Mouse (Mus musculus): ENCODE data around the gene Ece2. TPM values are rescaled to one million over a fixed set of nuclear protein-coding genes. Genes with fewer than 3 reads are reported as not detected.

Ece2 gene
- polyA plus RNA-seq, 1 experiment, result 79.0 TPM

GRCm38 (mm10) chr16:20670291-20670690, 40.7 kb downstream of the Ece2 start:
- H3K27ac ChIP-seq (ENCODE audit: insufficient read depth, low read length), result no peak overlapping the region
- peaks cover 8% of the 10 kb centered on the region; the same call in 1 of the 2 replicates for H3K4me1 ChIP-seq (ENCODE audit: control insufficient read depth, insufficient read depth, low read length)
- no peak for TF ChIP-seq CTCF (IDR thresholded peaks at IDR 0.05; ENCODE audit: borderline replicate concordance, insufficient read depth, low read depth, low read length)
- no peak for TF ChIP-seq POLR2A (IDR thresholded peaks at IDR 0.05; ENCODE audit: borderline replicate concordance, insufficient read depth, low read length)
- H3K27me3 ChIP-seq (ENCODE audit: control insufficient read depth, insufficient read depth, low read length), result no peaks in the 10 kb centered on the region
- no peak for DNase-seq
- 87% methylated on average over 3 of the region's 3 CpGs for WGBS
- no peak overlapping the region for H3K4me3 ChIP-seq (replicated peaks; ENCODE audit: insufficient read depth, low read depth, low read length)

- DNase-seq, result no peak
- no peak overlapping the region for H3K27ac ChIP-seq (ENCODE audit: insufficient read depth, low read length)
- no peaks in the 10 kb centered on the region for H3K27me3 ChIP-seq (ENCODE audit: control insufficient read depth, insufficient read depth, low read length)
- no peak overlapping the region for H3K4me3 ChIP-seq (replicated peaks; ENCODE audit: insufficient read depth, low read depth, low read length)
- peaks cover 9% of the 10 kb centered on the region; the same call in 1 of the 2 replicates for H3K4me1 ChIP-seq (ENCODE audit: control insufficient read depth, insufficient read depth, low read length)
- TF ChIP-seq POLR2A (IDR thresholded peaks at IDR 0.05; ENCODE audit: borderline replicate concordance, insufficient read depth, low read length) (no peak), CTCF (IDR thresholded peaks at IDR 0.05; ENCODE audit: borderline replicate concordance, insufficient read depth, low read depth, low read length) (no peak)
- WGBS, result 24% methylated on average over 6 of the region's 6 CpGs
These were observed 42.3 kb downstream of the Ece2 start for GRCm38 (mm10) chr16:20671886-20672285.

GRCm38 (mm10) chr16:20672500-20672902, 42.9 kb downstream of the Ece2 start:
- Histone ChIP-seq H3K4me1 (ENCODE audit: control insufficient read depth, insufficient read depth, low read length) (peaks cover 12% of the 10 kb centered on the region; the same call in 1 of the 2 replicates), H3K27ac (ENCODE audit: insufficient read depth, low read length) (no peak overlapping the region), H3K27me3 (ENCODE audit: control insufficient read depth, insufficient read depth, low read length) (no peaks in the 10 kb centered on the region), H3K4me3 (replicated peaks; ENCODE audit: insufficient read depth, low read depth, low read length) (peak overlapping the region; percentile 98)
- peak; percentile 95 to 96 for DNase-seq
- under 1% methylated on average over 34 of the region's 38 CpGs for WGBS
- TF ChIP-seq CTCF (IDR thresholded peaks at IDR 0.05; ENCODE audit: borderline replicate concordance, insufficient read depth, low read depth, low read length) (no peak), POLR2A (IDR thresholded peaks at IDR 0.05; ENCODE audit: borderline replicate concordance, insufficient read depth, low read length) (peak; percentile 64)

GRCm38 (mm10) chr16:20672965-20673705, 43.5 kb downstream of the Ece2 start:
- 1% methylated on average over 59 of the region's 78 CpGs for WGBS
- Histone ChIP-seq H3K4me3 (replicated peaks; ENCODE audit: insufficient read depth, low read depth, low read length) (peak overlapping the region; percentile 72), H3K4me1 (ENCODE audit: control insufficient read depth, insufficient read depth, low read length) (peaks cover 19% of the 10 kb centered on the region), H3K27me3 (ENCODE audit: control insufficient read depth, insufficient read depth, low read length) (no peaks in the 10 kb centered on the region), H3K27ac (ENCODE audit: insufficient read depth, low read length) (peak overlapping the region; percentile 58)
- DNase-seq, result peak in 1 of 2 experiments; percentile 61
- TF ChIP-seq POLR2A (IDR thresholded peaks at IDR 0.05; ENCODE audit: borderline replicate concordance, insufficient read depth, low read length), result no peak
- TF ChIP-seq CTCF (IDR thresholded peaks at IDR 0.05; ENCODE audit: borderline replicate concordance, insufficient read depth, low read depth, low read length), result no peak

- H3K27me3 ChIP-seq (ENCODE audit: control insufficient read depth, insufficient read depth, low read length), result no peaks in the 10 kb centered on the region
- TF ChIP-seq POLR2A (IDR thresholded peaks at IDR 0.05; ENCODE audit: borderline replicate concordance, insufficient read depth, low read length), result no peak
- no peak for TF ChIP-seq CTCF (IDR thresholded peaks at IDR 0.05; ENCODE audit: borderline replicate concordance, insufficient read depth, low read depth, low read length)
- H3K4me3 ChIP-seq (replicated peaks; ENCODE audit: insufficient read depth, low read depth, low read length), result peak overlapping the region; percentile 72
- peak in 1 of 2 experiments; percentile 32 for DNase-seq
- peak overlapping the region; percentile 58; the same call in 1 of the 2 replicates for H3K27ac ChIP-seq (ENCODE audit: insufficient read depth, low read length)
- peaks cover 19% of the 10 kb centered on the region for H3K4me1 ChIP-seq (ENCODE audit: control insufficient read depth, insufficient read depth, low read length)
- 5% methylated on average over 14 of the region's 14 CpGs for WGBS
These were observed 44.2 kb downstream of the Ece2 start for GRCm38 (mm10) chr16:20673706-20674303.

GRCm38 (mm10) chr16:20675213-20675612, 45.6 kb downstream of the Ece2 start:
- TF ChIP-seq CTCF (IDR thresholded peaks at IDR 0.05; ENCODE audit: borderline replicate concordance, insufficient read depth, low read depth, low read length) (no peak), POLR2A (IDR thresholded peaks at IDR 0.05; ENCODE audit: borderline replicate concordance, insufficient read depth, low read length) (no peak)
- Histone ChIP-seq H3K4me1 (ENCODE audit: control insufficient read depth, insufficient read depth, low read length) (peaks cover 19% of the 10 kb centered on the region), H3K27ac (ENCODE audit: insufficient read depth, low read length) (no peak overlapping the region), H3K4me3 (replicated peaks; ENCODE audit: insufficient read depth, low read depth, low read length) (no peak overlapping the region), H3K27me3 (ENCODE audit: control insufficient read depth, insufficient read depth, low read length) (no peaks in the 10 kb centered on the region)
- DNase-seq, result no peak
- WGBS, result 82% methylated on average over 6 of the region's 6 CpGs

- H3K4me1 ChIP-seq (ENCODE audit: control insufficient read depth, insufficient read depth, low read length), result peaks cover 19% of the 10 kb centered on the region
- no peak for DNase-seq
- H3K4me3 ChIP-seq (replicated peaks; ENCODE audit: insufficient read depth, low read depth, low read length), result no peak overlapping the region
- no peak overlapping the region for H3K27ac ChIP-seq (ENCODE audit: insufficient read depth, low read length)
- WGBS, result 82% methylated on average over 4 of the region's 4 CpGs
- no peak for TF ChIP-seq CTCF (IDR thresholded peaks at IDR 0.05; ENCODE audit: borderline replicate concordance, insufficient read depth, low read depth, low read length)
- no peak for TF ChIP-seq POLR2A (IDR thresholded peaks at IDR 0.05; ENCODE audit: borderline replicate concordance, insufficient read depth, low read length)
- no peaks in the 10 kb centered on the region for H3K27me3 ChIP-seq (ENCODE audit: control insufficient read depth, insufficient read depth, low read length)
These were observed 47.1 kb downstream of the Ece2 start for GRCm38 (mm10) chr16:20676702-20677101.

GRCm38 (mm10) chr16:20677380-20677779, 47.8 kb downstream of the Ece2 start:
- WGBS, result 64% methylated on average over 5 of the region's 5 CpGs
- TF ChIP-seq POLR2A (IDR thresholded peaks at IDR 0.05; ENCODE audit: borderline replicate concordance, insufficient read depth, low read length) (no peak), CTCF (IDR thresholded peaks at IDR 0.05; ENCODE audit: borderline replicate concordance, insufficient read depth, low read depth, low read length) (no peak)
- H3K4me1 ChIP-seq (ENCODE audit: control insufficient read depth, insufficient read depth, low read length), result peaks cover 19% of the 10 kb centered on the region
- H3K27ac ChIP-seq (ENCODE audit: insufficient read depth, low read length), result no peak overlapping the region
- DNase-seq, result no peak
- H3K27me3 ChIP-seq (ENCODE audit: control insufficient read depth, insufficient read depth, low read length), result no peaks in the 10 kb centered on the region
- H3K4me3 ChIP-seq (replicated peaks; ENCODE audit: insufficient read depth, low read depth, low read length), result no peak overlapping the region

All from cerebellum, adult 2 months (tissue).